Mouse (Mus musculus) liver, embryonic 14.5 days (tissue): Measurements from ENCODE around the gene Ehbp1l1. TPM values are rescaled to one million over a fixed set of nuclear protein-coding genes. Genes with fewer than 3 reads are reported as not detected.
"Not testable (repeated sequence)": the region's sequence is repeated elsewhere in the genome, so short reads cannot be mapped to it uniquely, and the experiment has no call there.

Source experiments
- ATAC-seq: fragments of 200-750 bp; cut with Nextera tagmentation; 2 replicates; pipeline ENCODE4 v1.8.0; 2017; ENCODE audit warnings: moderate number of reproducible peaks, mild to moderate bottlenecking, moderate library complexity; ENCODE audit not compliant: insufficient read depth
- DNase-seq, 3 experiments: peaks; one replicate each; pipeline ENCODE4 v3.0.0-alpha.2; 2012 to 2013; ENCODE audit warnings: low read depth in 3 of 3, low spot score in 3 of 3
- H3K27ac ChIP-seq: fragments of 300-500 bp; sonication (generic); 2 replicates; pipeline ENCODE4 v1.5.1; 2014; ENCODE audit warnings: moderate library complexity, mild to moderate bottlenecking, control low read depth, inconsistent platforms
- H3K27me3 ChIP-seq: fragments of 300-500 bp; sonication (generic); 2 replicates; pipeline ENCODE4 v1.6.1; 2014; ENCODE audit warnings: mild to moderate bottlenecking, low read length, moderate library complexity; ENCODE audit not compliant: control insufficient read depth, insufficient read depth
- H3K36me3 ChIP-seq: fragments of 300-500 bp; sonication (generic); replicated peaks from 2 replicates; pipeline ENCODE4 v1.6.1; 2014; ENCODE audit warnings: low read depth; ENCODE audit not compliant: control insufficient read depth, insufficient read depth
- H3K4me1 ChIP-seq, 2 experiments: fragments of 200-500 bp in 1 of 2; fragments of 300-500 bp in 1 of 2; sonication (generic) in 1 of 2; replicated peaks; 2 replicates each; pipeline ENCODE4 v1.6.1; 2012 to 2014; ENCODE audit warnings: antibody characterized with exemption in 1 of 2, inconsistent platforms in 1 of 2, low read length in 1 of 2; ENCODE audit not compliant: control insufficient read depth in 2 of 2, insufficient read depth in 2 of 2
- H3K4me2 ChIP-seq: fragments of 300-500 bp; sonication (generic); 2 replicates; pipeline ENCODE4 v1.6.1; 2014; ENCODE audit warnings: low read depth, mild to moderate bottlenecking, control low read depth, moderate library complexity
- H3K4me3 ChIP-seq, 2 experiments: fragments of 200-500 bp in 1 of 2; fragments of 300-500 bp in 1 of 2; sonication (generic) in 1 of 2; 2 replicates each; pipeline ENCODE4 v1.5.1; 2012 to 2014; ENCODE audit warnings: low read depth in 2 of 2, low read length in 2 of 2, mild to moderate bottlenecking in 2 of 2, control low read depth in 1 of 2, inconsistent platforms in 1 of 2, moderate library complexity in 1 of 2; ENCODE audit not compliant: insufficient read depth in 1 of 2
- H3K9ac ChIP-seq: fragments of 300-500 bp; sonication (generic); replicated peaks from 2 replicates; pipeline ENCODE4 v1.6.1; 2014; ENCODE audit warnings: mild to moderate bottlenecking, control low read depth, moderate library complexity
- H3K9me3 ChIP-seq: fragments of 300-500 bp; sonication (generic); 2 replicates; pipeline ENCODE4 v1.6.1; 2016; ENCODE audit warnings: low read length, mixed read lengths; ENCODE audit not compliant: control insufficient read depth
- CTCF ChIP-seq: IDR thresholded peaks from 2 replicates; pipeline ENCODE4 v1.5.1; 2016; ENCODE audit warnings: antibody characterized with exemption, low read depth, control low read depth
- EP300 ChIP-seq: IDR thresholded peaks from 2 replicates; pipeline ENCODE4 v1.6.1; 2016; ENCODE audit warnings: antibody characterized with exemption, low read depth
- WGBS: fragments of 180-500 bp; shearing (Covaris S2); extraction: QIAGEN DNeasy Blood & Tissue Kit; methylation state at CpG from one replicate; pipeline ENCODE4 v1.1.7; 2014; ENCODE audit not compliant: insufficient replicate concordance; 5-methylcytosine and 5-hydroxymethylcytosine counted together
- polyA plus RNA-seq, 2 experiments: library from polyadenylated mRNA; depleted of rRNA in 1 of 2; stranded (reverse) in 1 of 2; unstranded in 1 of 2; fragments of >200 nt; fragmentation: Nextera tagmentation in 1 of 2; extraction: Ambion mirVana in 1 of 2; gene quantifications; 2 replicates each; pipeline versions ENCODE4 v1.2.1 to v1.2.3; 2012 to 2014

The Ehbp1l1 gene
- polyA plus RNA-seq, 2 experiments = 66.0 to 95.5 TPM

GRCm38 (mm10) chr19:5688200-5689087 is 37.7 kb downstream of the Ehbp1l1 start, which contains the start of the genes Map3k11 and Pcnx3:
Gene Map3k11 (plus strand): TSS chr19:5688742.
Gene Pcnx3 (minus strand): TSS chr19:5688908.
- peaks cover 17 to 19% of the 10 kb centered on the region in 2 experiments for H3K4me1 ChIP-seq
- peak within 1 kb of the TSS; percentile 92 for H3K9ac ChIP-seq
- TF ChIP-seq CTCF = peak; percentile 49; the same call in 1 of the 2 replicates
- TF ChIP-seq EP300 = no peak
- peaks cover 35% of the 10 kb centered on the region for H3K36me3 ChIP-seq
- peak; percentile 84 for ATAC-seq
- H3K9me3 ChIP-seq = no peaks in the 10 kb centered on the region
- H3K4me3 ChIP-seq = peak within 1 kb of the TSS; percentile 93 to 98
- H3K4me2 ChIP-seq = peak within 1 kb of the TSS; percentile 100
- peak within 1 kb of the TSS; percentile 91 for H3K27ac ChIP-seq
- H3K27me3 ChIP-seq = no peaks in the 10 kb centered on the region
- peak; percentile 94 to 96 (median 95) for DNase-seq
- under 1% methylated on average over 69 of the region's 69 CpGs for WGBS

DNA sequence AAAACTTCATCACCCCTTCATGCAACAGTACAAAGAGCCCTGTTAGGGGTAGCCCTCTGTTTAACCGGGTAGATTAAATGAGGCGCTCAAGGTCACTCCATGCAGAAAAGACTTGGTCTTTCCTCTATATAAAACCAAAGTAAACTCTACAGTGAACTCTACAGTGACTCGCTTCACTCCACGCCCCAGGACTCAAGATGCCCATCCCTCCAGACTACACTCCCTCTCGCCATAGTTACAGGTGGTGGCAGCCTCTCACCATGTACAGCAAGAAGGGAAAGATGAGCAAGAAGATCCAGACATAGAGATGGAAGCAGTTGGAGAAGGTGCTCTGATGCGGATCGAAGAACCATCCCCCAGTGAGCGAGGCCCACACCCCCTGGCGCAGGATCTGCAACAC is 38.4 kb downstream of the Ehbp1l1 start:
- DNase-seq (no peak), ATAC-seq (no peak)
- Histone ChIP-seq H3K27ac (peak overlapping the region; percentile 91), H3K27me3 (no peaks in the 10 kb centered on the region), H3K9me3 (no peaks in the 10 kb centered on the region), H3K4me1 (peaks cover 17 to 19% of the 10 kb centered on the region in 2 experiments), H3K36me3 (peaks cover 36% of the 10 kb centered on the region), H3K4me3 (peak overlapping the region; percentile 93 to 98), H3K4me2 (peak overlapping the region; percentile 100), H3K9ac (peak overlapping the region; percentile 92)
- TF ChIP-seq EP300 (no peak), CTCF (no peak)
- WGBS = 26% methylated on average over 9 of the region's 9 CpGs

GRCm38 (mm10) chr19:5686954-5687353 is 39.2 kb downstream of the Ehbp1l1 start:
- Histone ChIP-seq H3K4me2 (peak overlapping the region; percentile 100), H3K4me1 (peaks cover 17 to 19% of the 10 kb centered on the region in 2 experiments), H3K4me3 (peak overlapping the region; percentile 93 to 98), H3K9ac (peak overlapping the region; percentile 92; the same call in 1 of the 2 replicates), H3K27ac (peak overlapping the region; percentile 91), H3K36me3 (peaks cover 39% of the 10 kb centered on the region)
- H3K27me3 ChIP-seq, DNase-seq, H3K9me3 ChIP-seq, ATAC-seq: not testable (repeated sequence)
- WGBS = 81% methylated on average over 12 of the region's 12 CpGs

GRCm38 (mm10) chr19:5686437-5686836 is 39.7 kb downstream of the Ehbp1l1 start:
- ATAC-seq (no peak), DNase-seq (no peak)
- Histone ChIP-seq H3K27ac (peak overlapping the region; percentile 58), H3K9ac (peak overlapping the region; percentile 60), H3K27me3 (no peaks in the 10 kb centered on the region), H3K4me3 (peak overlapping the region; percentile 29 to 30), H3K4me2 (peak overlapping the region; percentile 100), H3K36me3 (peaks cover 44% of the 10 kb centered on the region), H3K4me1 (peaks cover 15 to 17% of the 10 kb centered on the region in 2 experiments), H3K9me3 (no peaks in the 10 kb centered on the region)
- no peak for TF ChIP-seq CTCF
- no peak for TF ChIP-seq EP300
- 48% methylated on average over 13 of the region's 13 CpGs for WGBS

- Histone ChIP-seq H3K36me3 (peaks cover 44% of the 10 kb centered on the region), H3K9ac (peak overlapping the region; percentile 60), H3K9me3 (no peaks in the 10 kb centered on the region), H3K4me1 (peaks cover 12 to 15% of the 10 kb centered on the region in 2 experiments), H3K4me3 (peak overlapping the region in 1 of 2 experiments; percentile 30; a peak in 1 of 4 replicates), H3K27me3 (no peaks in the 10 kb centered on the region), H3K27ac (peak overlapping the region; percentile 58), H3K4me2 (peak overlapping the region; percentile 100)
- 83% methylated on average over 11 of the region's 11 CpGs for WGBS
- ATAC-seq = no peak
- no peak for DNase-seq
- TF ChIP-seq EP300 (no peak), CTCF (no peak)
These were observed 40.3 kb downstream of the Ehbp1l1 start for GRCm38 (mm10) chr19:5685861-5686260.
